Mouse (Mus musculus) ES-Bruce4 (cell line): ENCODE data around the gene Xpnpep2. TPM values are rescaled to one million over a fixed set of nuclear protein-coding genes. Genes with fewer than 3 reads are reported as not detected.

Source experiments
- H3K27ac ChIP-seq: 2 replicates; pipeline ENCODE4 v1.5.1; 2012; ENCODE audit warnings: low read length, inconsistent platforms; ENCODE audit not compliant: insufficient read depth
- H3K27me3 ChIP-seq: 2 replicates; pipeline ENCODE4 v1.6.1; 2012; ENCODE audit warnings: mild to moderate bottlenecking, low read length, inconsistent platforms; ENCODE audit not compliant: control insufficient read depth, poor library complexity, insufficient read depth, severe bottlenecking
- H3K36me3 ChIP-seq: 2 replicates; pipeline ENCODE4 v1.6.1; 2012; ENCODE audit warnings: inconsistent platforms, mild to moderate bottlenecking, low read length, moderate library complexity; ENCODE audit not compliant: control insufficient read depth, poor library complexity, insufficient read depth, severe bottlenecking
- H3K4me1 ChIP-seq: one replicate; pipeline ENCODE4 v1.8.1; 2011; ENCODE audit warnings: low read length; ENCODE audit not compliant: control insufficient read depth, insufficient read depth
- H3K4me3 ChIP-seq: 2 replicates; pipeline ENCODE4 v1.5.1; 2011; ENCODE audit warnings: low read depth, mild to moderate bottlenecking, low read length
- H3K9ac ChIP-seq: 2 replicates; pipeline ENCODE4 v1.6.1; 2012; ENCODE audit warnings: low read depth, mild to moderate bottlenecking, inconsistent platforms; ENCODE audit not compliant: poor library complexity, severe bottlenecking
- H3K9me3 ChIP-seq: replicated peaks from 2 replicates; pipeline ENCODE4 v1.6.1; 2012; ENCODE audit warnings: mild to moderate bottlenecking, low read length, inconsistent platforms; ENCODE audit not compliant: control insufficient read depth, poor library complexity, insufficient read depth, severe bottlenecking
- CTCF ChIP-seq: IDR thresholded peaks from one replicate; pipeline ENCODE4 v1.8.1; 2011; ENCODE audit warnings: low read depth, low read length
- EP300 ChIP-seq: IDR thresholded peaks from 2 replicates; pipeline ENCODE4 v1.6.1; 2011; ENCODE audit warnings: low read depth, low read length; ENCODE audit not compliant: insufficient read depth
- POLR2A ChIP-seq: IDR thresholded peaks from one replicate; pipeline ENCODE4 v1.8.1; 2011; ENCODE audit warnings: low read length; ENCODE audit not compliant: insufficient read depth
- polyA plus RNA-seq: library from polyadenylated mRNA; stranded (reverse); fragments of >200 nt; gene quantifications from 2 replicates; pipeline ENCODE4 v1.2.4, GENCODE M21; 2011; ENCODE audit warnings: low read depth; ENCODE audit not compliant: missing spikeins, insufficient read depth, insufficient read length

Xpnpep2 gene
- polyA plus RNA-seq, 1 experiment = not detected

DNA sequence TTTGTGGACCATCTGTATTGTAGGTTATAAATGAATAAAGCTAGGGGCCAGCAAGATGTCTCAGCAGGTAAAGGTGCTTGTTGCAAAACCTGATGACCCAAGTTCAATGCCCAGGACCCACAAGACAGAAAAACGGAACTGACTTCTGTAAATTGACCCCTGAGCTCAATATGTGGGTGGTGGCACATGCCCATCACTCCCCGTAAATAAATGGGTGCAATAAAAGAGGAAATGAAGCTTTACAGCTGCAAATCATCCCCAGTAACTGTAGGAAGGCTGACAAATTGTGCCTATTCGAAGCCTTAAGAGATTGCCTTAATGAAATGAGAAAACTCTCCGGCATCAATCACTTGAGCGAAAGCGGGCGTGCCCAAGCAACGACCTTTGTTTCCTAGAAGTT is 11.9 kb upstream of the Xpnpep2 start:
- Histone ChIP-seq H3K36me3 (no peaks in the 10 kb centered on the region), H3K4me3 (no peak overlapping the region), H3K4me1 (no peaks in the 10 kb centered on the region), H3K27me3 (no peaks in the 10 kb centered on the region), H3K9ac (no peak overlapping the region), H3K9me3 (no peaks in the 10 kb centered on the region), H3K27ac (no peak overlapping the region)
- TF ChIP-seq CTCF = no peak
- no peak for TF ChIP-seq EP300
- TF ChIP-seq POLR2A = no peak

DNA sequence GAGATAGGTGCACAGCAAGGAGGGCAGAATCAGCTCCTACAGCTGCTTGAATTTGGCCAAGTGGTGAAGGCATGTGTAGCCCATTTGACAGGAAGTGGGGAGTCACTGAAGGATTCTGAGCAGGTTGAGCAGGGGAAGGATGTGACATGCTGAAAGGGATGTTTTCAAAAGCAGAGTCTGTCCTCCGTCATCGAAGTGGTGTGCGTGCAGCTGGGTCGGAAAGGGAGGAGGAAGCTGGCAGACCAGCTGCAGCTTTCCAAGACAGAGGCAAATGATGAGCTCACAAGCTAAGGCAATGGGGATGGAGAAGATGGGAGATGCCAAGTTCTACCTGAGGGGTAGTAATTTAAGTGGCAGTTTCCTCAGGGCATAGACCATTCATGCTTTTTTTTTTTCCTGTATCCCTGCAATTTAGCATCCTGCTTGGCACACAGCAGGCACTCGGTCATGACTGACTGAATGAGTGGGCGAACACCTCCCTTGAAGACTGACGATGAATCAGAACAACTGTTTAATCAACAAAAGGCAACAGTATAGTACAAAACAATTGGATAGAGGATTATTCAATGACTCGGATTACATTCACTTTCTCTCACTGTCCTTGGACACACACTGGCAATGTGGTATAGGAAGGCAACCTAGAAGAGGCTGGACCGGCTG is 9.9 kb upstream of the Xpnpep2 start:
- no peak for TF ChIP-seq CTCF
- TF ChIP-seq POLR2A = no peak
- TF ChIP-seq EP300 = no peak
- no peaks in the 10 kb centered on the region for H3K4me1 ChIP-seq
- H3K9ac ChIP-seq = no peak overlapping the region
- H3K36me3 ChIP-seq = no peaks in the 10 kb centered on the region
- no peak overlapping the region for H3K27ac ChIP-seq
- H3K9me3 ChIP-seq = no peaks in the 10 kb centered on the region
- H3K4me3 ChIP-seq = no peak overlapping the region
- H3K27me3 ChIP-seq = no peaks in the 10 kb centered on the region

DNA sequence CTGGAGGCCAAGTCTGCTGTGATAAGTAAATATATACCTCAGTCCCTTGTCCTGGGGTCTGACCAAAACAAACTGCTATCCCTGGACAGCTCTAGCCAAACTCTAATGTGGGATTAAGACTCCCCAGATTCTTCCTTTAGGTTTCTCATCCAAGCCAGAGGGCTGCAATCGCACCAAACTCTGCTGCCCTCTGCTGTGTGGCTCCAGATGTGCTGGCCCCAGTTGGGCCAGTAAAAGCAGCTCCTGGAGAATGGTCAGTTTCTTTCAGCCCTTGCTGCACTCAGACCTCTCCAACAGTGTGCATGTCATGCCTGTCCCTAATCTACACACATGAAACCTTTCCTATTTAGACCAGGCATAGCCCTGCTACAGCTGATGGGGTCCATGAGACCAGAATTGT is 8.7 kb upstream of the Xpnpep2 start:
- Histone ChIP-seq H3K36me3 (no peaks in the 10 kb centered on the region), H3K27me3 (no peaks in the 10 kb centered on the region), H3K9ac (no peak overlapping the region), H3K4me1 (no peaks in the 10 kb centered on the region), H3K9me3 (no peaks in the 10 kb centered on the region), H3K27ac (no peak overlapping the region), H3K4me3 (no peak overlapping the region)
- TF ChIP-seq CTCF (peak; percentile 49), EP300 (no peak), POLR2A (no peak)

DNA sequence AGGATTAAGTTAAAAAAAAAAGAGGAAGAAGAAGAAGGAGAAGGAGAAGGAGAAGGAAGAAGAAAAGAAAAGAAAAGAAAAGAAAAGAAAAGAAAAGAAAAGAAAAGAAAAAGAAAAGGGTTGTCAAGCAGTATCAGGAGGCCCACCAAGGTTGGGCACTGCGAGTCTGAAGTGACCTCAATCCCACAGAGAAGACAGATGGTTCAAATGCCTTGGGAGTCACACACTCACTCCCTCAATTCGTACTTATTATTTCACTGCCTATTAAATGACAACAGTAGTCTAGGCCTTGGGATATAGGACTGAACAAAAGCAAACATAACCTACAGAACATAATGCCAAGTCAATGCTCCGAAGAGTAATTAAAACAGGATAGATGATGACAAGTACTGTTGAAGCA is 5.3 kb upstream of the Xpnpep2 start:
- Histone ChIP-seq H3K4me1 (no peaks in the 10 kb centered on the region), H3K27ac (no peak overlapping the region), H3K9ac (no peak overlapping the region), H3K27me3 (no peaks in the 10 kb centered on the region), H3K9me3 (no peaks in the 10 kb centered on the region), H3K36me3 (no peaks in the 10 kb centered on the region), H3K4me3 (no peak overlapping the region)
- no peak for TF ChIP-seq EP300
- no peak for TF ChIP-seq POLR2A
- TF ChIP-seq CTCF = no peak

DNA sequence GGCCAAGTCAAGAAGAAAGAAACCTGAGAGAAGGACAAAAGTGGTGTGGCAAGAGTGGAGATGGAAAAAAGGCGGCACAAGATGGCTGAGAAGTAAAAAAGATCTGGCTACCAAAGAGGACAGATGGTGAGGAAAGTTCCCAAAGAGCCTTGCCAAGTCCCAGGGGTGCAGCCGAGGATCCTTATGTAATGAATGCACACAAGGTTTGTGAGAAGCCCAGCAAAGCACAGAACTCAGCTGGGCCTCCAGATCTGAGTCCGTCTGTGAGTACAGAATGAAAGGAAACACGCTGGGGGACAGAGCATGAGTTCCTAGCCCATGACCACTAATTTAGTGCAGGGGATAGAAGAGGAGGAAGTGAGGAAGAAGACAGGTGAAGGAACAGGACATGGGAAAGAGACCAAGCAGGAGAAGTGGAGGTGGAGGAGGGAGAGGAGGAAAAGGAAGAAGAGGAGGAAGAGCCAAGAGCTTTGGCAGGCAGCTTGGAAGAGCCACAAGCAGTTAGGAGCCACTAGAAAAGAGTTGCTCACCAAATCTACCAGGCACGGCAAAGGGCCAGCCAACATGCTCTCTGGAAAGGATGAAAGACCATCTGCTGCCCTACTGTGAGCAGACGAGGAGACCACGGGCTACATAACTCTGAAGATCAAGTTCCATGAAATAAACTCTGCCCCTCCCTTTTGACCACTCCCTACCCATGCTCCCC is 3.6 kb upstream of the Xpnpep2 start:
- no peak overlapping the region for H3K4me3 ChIP-seq
- H3K27ac ChIP-seq = no peak overlapping the region
- H3K27me3 ChIP-seq = no peaks in the 10 kb centered on the region
- H3K9ac ChIP-seq = no peak overlapping the region
- no peaks in the 10 kb centered on the region for H3K36me3 ChIP-seq
- H3K9me3 ChIP-seq = no peaks in the 10 kb centered on the region
- TF ChIP-seq EP300 (no peak), CTCF (no peak), POLR2A (no peak)
- H3K4me1 ChIP-seq = no peaks in the 10 kb centered on the region

DNA sequence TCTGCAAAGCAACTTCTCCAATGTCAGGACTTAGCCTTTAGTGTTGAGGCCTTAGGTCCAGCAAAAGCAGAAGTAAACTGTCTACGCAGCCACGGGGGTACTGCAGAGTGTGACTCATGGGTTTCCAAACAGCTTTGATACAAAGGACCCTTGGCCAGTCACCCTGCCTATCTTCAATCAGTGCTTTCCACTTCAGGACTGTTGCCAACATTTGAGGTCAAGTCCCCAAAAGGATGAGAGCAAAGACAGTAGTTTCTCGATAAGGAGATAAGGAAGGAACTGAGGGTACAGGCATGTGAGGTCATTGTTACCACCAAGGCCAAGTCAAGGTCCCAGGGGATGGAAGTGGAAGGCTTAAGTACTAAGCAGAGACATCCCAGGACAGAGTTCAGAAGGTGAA is 2.3 kb upstream of the Xpnpep2 start:
- TF ChIP-seq POLR2A (no peak), CTCF (no peak), EP300 (no peak)
- Histone ChIP-seq H3K27me3 (no peaks in the 10 kb centered on the region), H3K4me1 (no peaks in the 10 kb centered on the region), H3K36me3 (no peaks in the 10 kb centered on the region), H3K4me3 (no peak overlapping the region), H3K9ac (no peak overlapping the region), H3K27ac (no peak overlapping the region), H3K9me3 (no peaks in the 10 kb centered on the region)
